Mouse (Mus musculus) right cerebral cortex, postnatal 10 days (tissue): ENCODE measurements around the gene Tll1.
"Not testable (repeated sequence)": the region's sequence is repeated elsewhere in the genome, so short reads cannot be mapped to it uniquely, and the experiment has no call there.

Experiments
- DNase-seq, 2 experiments: peaks; one replicate each; pipeline ENCODE4 v3.0.0; 2021; ENCODE audit warnings: low spot score in 2 of 2

Tll1 gene

DNA sequence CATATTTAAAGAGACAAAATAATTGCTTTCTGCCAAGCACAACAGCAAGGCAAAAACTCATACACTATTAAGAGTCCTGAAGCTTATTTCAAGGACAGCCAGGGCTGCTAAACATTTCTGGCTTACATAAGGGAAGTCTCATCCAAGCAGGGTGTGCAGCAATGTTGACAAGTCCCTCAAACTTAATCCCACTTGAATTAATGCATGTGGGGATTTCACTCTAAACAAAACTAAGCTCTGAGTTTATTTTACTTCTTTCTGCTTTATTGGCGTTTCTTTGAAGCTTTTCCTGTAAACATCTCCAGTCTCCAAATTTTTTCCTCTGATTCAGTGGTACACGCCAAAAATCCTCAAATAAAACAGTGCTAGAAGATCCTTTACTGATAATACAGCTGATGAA lies 146.2 kb downstream of the Tll1 start:
- DNase-seq, result no peak

DNA sequence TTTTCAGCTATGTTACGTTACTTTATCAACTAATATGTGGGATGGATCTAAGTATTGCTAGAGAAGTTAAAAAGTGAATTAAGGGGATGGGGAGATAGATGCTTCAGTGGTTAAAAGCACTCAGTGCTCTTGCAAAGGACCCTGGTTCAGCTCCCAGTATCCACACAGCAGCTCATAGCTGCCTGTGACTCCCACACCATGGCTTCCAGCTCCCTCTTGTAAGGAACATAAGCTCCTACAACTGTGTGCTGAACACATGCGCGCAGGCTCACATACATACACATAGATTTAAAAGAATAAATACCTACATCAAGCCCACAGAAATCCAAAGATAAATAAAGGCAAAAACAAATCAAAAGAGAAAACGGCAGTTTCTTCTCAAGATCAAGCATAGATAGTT lies 148.5 kb downstream of the Tll1 start:
- DNase-seq, result no peak

GRCm38 (mm10) chr8:64048556-64048955 lies 157.5 kb downstream of the Tll1 start:
- DNase-seq, result no peak

DNA sequence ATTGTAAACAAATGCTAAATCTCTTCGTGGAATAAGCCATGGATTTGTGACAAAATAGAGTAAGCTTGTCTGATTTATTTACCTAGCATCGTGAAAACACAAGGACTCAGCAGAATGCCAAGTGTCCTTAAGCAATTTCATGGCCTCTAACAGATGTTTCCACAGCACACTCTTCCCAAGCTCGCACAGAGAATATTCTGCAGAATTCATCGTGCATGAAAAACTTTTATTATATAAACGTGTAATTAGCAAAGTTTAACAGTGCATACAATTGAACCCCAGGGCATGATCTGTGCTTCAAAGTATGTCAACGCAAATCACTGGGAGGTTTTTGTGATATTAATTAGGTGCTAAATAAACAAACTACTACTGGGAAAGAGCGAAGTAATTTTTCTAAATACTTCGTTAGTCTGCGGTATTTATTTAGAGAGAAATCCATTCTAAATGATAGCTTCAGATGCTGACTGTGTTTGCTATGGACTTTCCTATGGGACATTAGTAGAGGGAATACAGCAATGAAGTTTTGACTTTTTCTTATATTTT lies 158.0 kb downstream of the Tll1 start:
- DNase-seq, result no peak

- no peak for DNase-seq
These were observed 164.7 kb downstream of the Tll1 start for GRCm38 (mm10) chr8:64041303-64041884.

GRCm38 (mm10) chr8:64030672-64031385 lies 175.2 kb downstream of the Tll1 start:
- DNase-seq, result no peak

GRCm38 (mm10) chr8:64030081-64030480 lies 176.0 kb downstream of the Tll1 start:
- no peak for DNase-seq

DNA sequence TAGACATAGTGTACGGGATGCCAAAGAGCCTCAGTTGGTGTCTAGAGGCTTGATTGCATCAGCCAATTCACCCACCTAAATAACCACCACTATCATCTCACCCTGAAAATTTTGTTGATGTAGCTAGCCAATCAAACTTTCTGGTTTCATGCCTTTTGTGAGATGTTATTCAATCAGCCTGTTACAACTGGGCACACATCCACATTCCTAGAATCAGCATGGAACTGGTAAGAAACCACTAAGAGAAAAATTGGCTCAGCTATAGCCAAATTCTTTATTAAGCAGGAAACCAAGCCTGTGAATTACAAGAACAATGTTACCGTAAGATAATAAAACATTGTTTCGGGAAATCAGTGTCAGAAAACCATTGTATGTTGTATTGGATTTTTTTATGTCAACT lies 176.5 kb downstream of the Tll1 start:
- no peak for DNase-seq

- DNase-seq, result no peak
These were observed 181.7 kb downstream of the Tll1 start for GRCm38 (mm10) chr8:64024359-64024758.

DNA sequence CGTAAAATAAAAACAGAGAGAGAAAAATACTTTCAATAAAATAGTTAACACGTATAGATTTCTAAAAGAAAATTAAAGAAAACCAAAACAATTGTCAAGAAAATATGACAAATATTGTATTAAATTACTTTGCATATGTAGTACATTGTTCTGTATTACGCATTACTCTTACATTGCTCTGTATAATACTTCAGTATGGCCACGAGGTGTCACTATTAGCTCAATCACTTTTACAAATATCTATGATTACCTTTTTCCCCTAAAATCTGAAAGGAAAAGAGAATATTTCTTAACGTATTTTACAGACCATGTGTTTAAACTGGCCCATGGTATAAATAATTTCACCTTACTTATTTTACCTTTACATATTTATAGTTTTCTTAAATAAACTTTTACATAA lies 182.5 kb downstream of the Tll1 start:
- DNase-seq, result no peak

GRCm38 (mm10) chr8:64023027-64023426 lies 183.0 kb downstream of the Tll1 start:
- no peak for DNase-seq

GRCm38 (mm10) chr8:63970612-63971391 lies 235.3 kb downstream of the Tll1 start:
- DNase-seq, result not testable (repeated sequence)
